16 mouse cellular contexts compared by ENCODE assay signal in genomic region chr2:85139393-85139792, GRCm38 (mm10). TPM values are rescaled to one million over a fixed set of nuclear protein-coding genes. Genes with fewer than 3 reads are reported as not detected.
DNase-seq lines count a peak whose midpoint lies in the region; ATAC-seq lines count a peak whose summit lies in the region.
"Had no signal": no experiment of that assay in that cellular context is flagged by ENCODE, and none has a peak within 500 bp of the region (broad histone marks: within the 10 kb centered on the region; RNA-seq: fewer than 3 reads in every experiment).

No protein-coding gene starts in this region.

- H3K27ac ChIP-seq in heart, embryonic 10.5 days, result 0 out of 2 replicates have a peak overlapping the region, but pooled peaks have one; percentile 10
- H3K27ac ChIP-seq in kidney, embryonic 15.5 days, result peak overlapping the region; percentile 48
- no peak overlapping the region for H3K27ac ChIP-seq in intestine, embryonic 16.5 days (ENCODE audit: low read length)
- H3K27ac ChIP-seq: forebrain, embryonic 15.5 days; liver, embryonic 13.5 days; midbrain, embryonic 12.5 days had no signal

- peak overlapping the region; percentile 3; the same call in 1 of the 2 replicates for H3K4me3 ChIP-seq in heart, embryonic 10.5 days
- H3K4me3 ChIP-seq in kidney, embryonic 15.5 days (replicated peaks), result peak overlapping the region; percentile 36
- peak overlapping the region; percentile 24 for H3K4me3 ChIP-seq in intestine, embryonic 16.5 days (ENCODE audit: low read length)
- H3K4me3 ChIP-seq: forebrain, embryonic 15.5 days; liver, embryonic 13.5 days; midbrain, embryonic 12.5 days had no signal

- peaks cover 39% of the 10 kb centered on the region for H3K4me1 ChIP-seq in heart, embryonic 10.5 days
- no peaks in the 10 kb centered on the region for H3K4me1 ChIP-seq in kidney, embryonic 15.5 days
- H3K4me1 ChIP-seq in intestine, embryonic 16.5 days (ENCODE audit: control insufficient read depth, insufficient read depth, low read length), result 0 out of 2 replicates have a peak, but pooled peaks cover 5% of the 10 kb centered on the region
- H3K4me1 ChIP-seq: forebrain, embryonic 15.5 days; midbrain, embryonic 12.5 days had no signal

- H3K36me3 ChIP-seq in heart, embryonic 10.5 days, result no peaks in the 10 kb centered on the region
- H3K36me3 ChIP-seq in kidney, embryonic 15.5 days, result no peaks in the 10 kb centered on the region
- no peaks in the 10 kb centered on the region for H3K36me3 ChIP-seq in intestine, embryonic 16.5 days (ENCODE audit: control insufficient read depth, insufficient read depth, low read length)
- H3K36me3 ChIP-seq: forebrain, embryonic 15.5 days; G1E; liver, embryonic 13.5 days; midbrain, embryonic 12.5 days had no signal

- WGBS in heart, embryonic 10.5 days, result 26% methylated on average over 4 of the region's 4 CpGs
- 72% methylated on average over 4 of the region's 4 CpGs for WGBS in kidney, embryonic 15.5 days
- 54% methylated on average over 4 of the region's 4 CpGs for WGBS in intestine, embryonic 16.5 days

- H3K27me3 ChIP-seq in heart, embryonic 10.5 days (ENCODE audit: insufficient read depth, poor library complexity, severe bottlenecking), result peaks cover 11% of the 10 kb centered on the region; the same call in 1 of the 2 replicates
- H3K27me3 ChIP-seq in kidney, embryonic 15.5 days, result 0 out of 2 replicates have a peak, but pooled peaks cover 9% of the 10 kb centered on the region
- no peaks in the 10 kb centered on the region for H3K27me3 ChIP-seq in intestine, embryonic 16.5 days (replicated peaks; ENCODE audit: control insufficient read depth, insufficient read depth, low read length)
- H3K27me3 ChIP-seq: forebrain, embryonic 15.5 days had no signal

- no peak overlapping the region for H3K9ac ChIP-seq in kidney, embryonic 15.5 days
- H3K9ac ChIP-seq in intestine, embryonic 16.5 days (ENCODE audit: low read depth, low read length), result peak overlapping the region; percentile 18; the same call in 1 of the 2 replicates
- H3K9ac ChIP-seq: forebrain, embryonic 15.5 days; liver, embryonic 13.5 days; midbrain, embryonic 12.5 days had no signal

- no peak for ATAC-seq in kidney, embryonic 15.5 days (replicated peaks; ENCODE audit: low FRiP score)
- no peak for ATAC-seq in intestine, embryonic 16.5 days
- no peak for ATAC-seq in activated CD4-positive, CD25-positive, alpha-beta regulatory T cell, adult 4 months
- ATAC-seq: forebrain, embryonic 15.5 days had no signal

- no peak for DNase-seq in heart, embryonic 10.5 days (ENCODE audit: low spot score)
- DNase-seq in heart, adult 18-20 months, result no peak
- DNase-seq in kidney, postnatal 4 days, result no peak
- DNase-seq in lung, postnatal 10 days, result peak; percentile 32
- DNase-seq in c-Kit-positive CD71-positive TER-119-positive erythroid progenitor cells, embryonic 14.5 days (ENCODE audit: low spot score), result no peak
- DNase-seq: B cell, adult 2 months; cerebellum, adult 9-10 months; gastrocnemius, postnatal 25 days; liver, embryonic 13.5 days; spleen, adult 18-20 months had no signal

- no peaks in the 10 kb centered on the region for H3K9me3 ChIP-seq in heart, embryonic 10.5 days
- no peaks in the 10 kb centered on the region for H3K9me3 ChIP-seq in kidney, embryonic 15.5 days (replicated peaks)
- H3K9me3 ChIP-seq in intestine, embryonic 16.5 days (ENCODE audit: control insufficient read depth, low read length), result no peaks in the 10 kb centered on the region
- H3K9me3 ChIP-seq: forebrain, embryonic 15.5 days; G1E; liver, embryonic 13.5 days; midbrain, embryonic 12.5 days had no signal

- peak overlapping the region; percentile 33; the same call in 1 of the 2 replicates for H3K4me2 ChIP-seq in kidney, embryonic 15.5 days
- H3K4me2 ChIP-seq in intestine, embryonic 16.5 days (ENCODE audit: low read depth, low read length), result 0 out of 2 replicates have a peak overlapping the region, but pooled peaks have one; percentile 9
- H3K4me2 ChIP-seq: forebrain, embryonic 15.5 days; liver, embryonic 13.5 days; midbrain, embryonic 12.5 days had no signal

RNA-seq across cellular contexts. Expression of gene Aplnr, which starts 3.4 kb away (rescaled TPM):
- 7.0 and 23.8 TPM in 2 replicates for polyA plus RNA-seq in heart, embryonic 10.5 days (2016; fragmentation: Nextera tagmentation; extraction: Ambion mirVana)
- total RNA-seq in heart, adult 18-20 months (2021), result 10 to 100 TPM in 1 of 2 experiments, 1 to 10 TPM in 1; 5.7 to 11.3 TPM
- 94.6 and 104 TPM in 2 replicates for polyA plus RNA-seq in kidney, embryonic 15.5 days (2015; fragmentation: Nextera tagmentation; extraction: Ambion mirVana)
- 61.8 and 62.0 TPM in 2 replicates for polyA plus RNA-seq in intestine, embryonic 16.5 days (2015; fragmentation: Nextera tagmentation; extraction: Ambion mirVana)
- not detected for polyA plus RNA-seq in activated CD4-positive, CD25-positive, alpha-beta regulatory T cell, adult 4 months (2017; shearing (Covaris generic))
- polyA plus RNA-seq: G1E had no signal

RNA-seq across cellular contexts. Expression of gene Lrrc55, which starts 57.6 kb away (rescaled TPM):
- 0.14 and 0.20 TPM in 2 replicates for polyA plus RNA-seq in heart, embryonic 10.5 days (2016; fragmentation: Nextera tagmentation; extraction: Ambion mirVana)
- total RNA-seq in heart, adult 18-20 months (2021), result 1 to 10 TPM; 1.2 to 1.5 TPM
- 0.40 and 0.65 TPM in 2 replicates for polyA plus RNA-seq in kidney, embryonic 15.5 days (2015; fragmentation: Nextera tagmentation; extraction: Ambion mirVana)
- 3.4 and 4.0 TPM in 2 replicates for polyA plus RNA-seq in intestine, embryonic 16.5 days (2015; fragmentation: Nextera tagmentation; extraction: Ambion mirVana)
- polyA plus RNA-seq in activated CD4-positive, CD25-positive, alpha-beta regulatory T cell, adult 4 months (2017; shearing (Covaris generic)), result not detected
- polyA plus RNA-seq: G1E had no signal
